8 mouse cellular contexts compared by ENCODE assay signal in the genomic region with DNA sequence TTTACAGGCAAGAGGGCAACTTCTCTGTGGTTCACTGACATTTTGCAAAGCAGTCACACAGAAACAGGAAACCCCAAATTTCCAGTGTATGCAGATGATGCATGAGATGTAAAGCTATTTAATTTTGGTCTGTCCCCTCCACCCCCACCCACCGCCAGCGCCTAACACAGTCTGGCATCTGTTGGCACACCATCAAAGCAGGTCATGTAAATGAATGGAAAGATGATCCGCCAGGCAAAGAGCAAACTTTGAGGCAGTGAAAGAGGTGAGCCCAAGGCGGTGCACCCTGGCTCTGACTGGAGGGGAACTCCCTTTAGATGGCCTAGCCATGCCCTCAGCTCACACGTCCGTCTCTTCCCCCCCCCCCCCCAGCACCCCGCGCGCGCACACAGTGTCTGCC. TPM values are rescaled to one million over a fixed set of nuclear protein-coding genes. Genes with fewer than 3 reads are reported as not detected.
DNase-seq lines count a peak whose midpoint lies in the region; ATAC-seq and TF ChIP-seq lines count a peak whose summit lies in the region.

No protein-coding gene starts in this region.

- no peak for TF ChIP-seq POLR2A in spleen, adult 2 months (IDR thresholded peaks at IDR 0.05; ENCODE audit: low read depth, low read length)

- peaks cover 12% of the 10 kb centered on the region for H3K27me3 ChIP-seq in spleen, adult 2 months (ENCODE audit: control insufficient read depth, insufficient read depth, low read length)

- H3K27ac ChIP-seq in spleen, adult 2 months (ENCODE audit: insufficient read depth, low read length) = peak overlapping the region; percentile 34

- DNase-seq in spleen, adult 2 months (ENCODE audit: low read depth in 1 of 2, low spot score in 2 of 2) = peak in 1 of 2 experiments; percentile 61
- DNase-seq in spleen, adult 18-20 months = no peak
- DNase-seq in thymus, postnatal 4 days = peak; percentile 39
- DNase-seq in retina, postnatal 1 day = no peak
- DNase-seq in left cerebral cortex, adult 8-10 months (ENCODE audit: low spot score in 2 of 2) = no peak
- DNase-seq in lung, postnatal 14 days = no peak

- ATAC-seq in granulocyte monocyte progenitor cell, adult 5-6 weeks (replicated peaks; ENCODE audit: poor library complexity, severe bottlenecking) = peak; percentile 37
- ATAC-seq in megakaryocyte, adult 5-6 weeks (ENCODE audit: poor library complexity, severe bottlenecking) = peak; percentile 64

- peak overlapping the region; percentile 55 for H3K4me3 ChIP-seq in spleen, adult 2 months (ENCODE audit: extremely low read depth, insufficient read depth, insufficient read length)

- 1% methylated on average over 8 of the region's 10 CpGs for WGBS in spleen, adult 2 months

- TF ChIP-seq CTCF in spleen, adult 2 months (IDR thresholded peaks at IDR 0.05; ENCODE audit: extremely low read depth, insufficient read depth, insufficient read length, insufficient replicate concordance) = no peak

- no peaks in the 10 kb centered on the region for H3K36me3 ChIP-seq in spleen, adult 2 months (ENCODE audit: control insufficient read depth, insufficient read depth, low read length)

- H3K4me1 ChIP-seq in spleen, adult 2 months (ENCODE audit: control insufficient read depth, insufficient read depth, insufficient read length) = peaks cover 11% of the 10 kb centered on the region; the same call in 1 of the 2 replicates

RNA-seq across cellular contexts. Expression of gene Gsx2, which starts 8.7 kb away (rescaled TPM):
- polyA plus RNA-seq in spleen, adult 2 months (2012; rRNA removed) = 0.07 TPM in 1 of 2 replicates, not detected in the other
- total RNA-seq in granulocyte monocyte progenitor cell, adult 5-6 weeks (2014; fragmentation: Nextera tagmentation) = not detected in 2 replicates
- total RNA-seq in granulocyte monocyte progenitor cell, adult 5-6 weeks (2017) = not detected in 2 replicates
- not detected in 2 replicates for total RNA-seq in megakaryocyte, adult 5-6 weeks (2015)
- not detected in 2 replicates for total RNA-seq in megakaryocyte, adult 5-6 weeks (2017)
- under 1 TPM in 3 of 4 experiments, not detected in 1; 0.37 to 0.53 (median 0.39) TPM for total RNA-seq in left cerebral cortex, adult 8-10 months (2022)

RNA-seq across cellular contexts. Expression of gene Chic2, which starts 22.1 kb away (rescaled TPM):
- 3.2 and 4.2 TPM in 2 replicates for polyA plus RNA-seq in spleen, adult 2 months (2012; rRNA removed)
- 14.2 and 42.0 TPM in 2 replicates for total RNA-seq in granulocyte monocyte progenitor cell, adult 5-6 weeks (2014; fragmentation: Nextera tagmentation)
- 40.3 and 58.9 TPM in 2 replicates for total RNA-seq in granulocyte monocyte progenitor cell, adult 5-6 weeks (2017)
- 56.8 and 62.3 TPM in 2 replicates for total RNA-seq in megakaryocyte, adult 5-6 weeks (2015)
- 41.4 and 49.9 TPM in 2 replicates for total RNA-seq in megakaryocyte, adult 5-6 weeks (2017)
- 10 to 100 TPM; 13.1 to 17.3 (median 15.2) TPM for total RNA-seq in left cerebral cortex, adult 8-10 months (2022)
